Mouse (Mus musculus) thymus, postnatal 4 days (tissue): Measurements from ENCODE around the gene Tpd52l2.

Experiments used
- DNase-seq: peaks from one replicate; pipeline ENCODE4 v3.0.0; 2021

The Tpd52l2 gene

GRCm38 (mm10) chr2:181541761-181542380, 44.9 kb downstream of the Tpd52l2 start:
- DNase-seq = no peak

DNA sequence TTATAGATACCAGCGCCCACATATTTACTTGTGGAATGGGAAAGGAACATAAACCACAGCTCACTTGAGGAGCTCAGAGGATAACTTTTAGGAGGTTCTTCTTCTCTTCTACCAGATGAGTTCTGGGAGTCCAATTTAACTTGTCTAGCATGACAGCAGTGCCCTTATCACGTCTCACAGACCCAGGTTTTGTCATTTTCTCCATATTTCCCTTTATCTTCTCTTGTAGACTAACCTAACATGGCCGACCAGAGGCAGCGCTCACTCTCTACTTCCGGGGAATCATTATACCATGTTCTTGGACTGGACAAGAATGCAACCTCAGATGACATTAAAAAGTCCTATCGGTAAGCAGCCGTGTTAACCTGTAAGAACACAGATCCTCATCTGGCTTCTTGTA, 49.2 kb downstream of the Tpd52l2 start:
- DNase-seq = no peak

GRCm38 (mm10) chr2:181548227-181548626, 51.3 kb downstream of the Tpd52l2 start:
- DNase-seq = no peak

- no peak for DNase-seq
Measured at GRCm38 (mm10) chr2:181548682-181549081, 51.7 kb downstream of the Tpd52l2 start.

GRCm38 (mm10) chr2:181550233-181550632, 53.3 kb downstream of the Tpd52l2 start:
- DNase-seq = no peak

DNA sequence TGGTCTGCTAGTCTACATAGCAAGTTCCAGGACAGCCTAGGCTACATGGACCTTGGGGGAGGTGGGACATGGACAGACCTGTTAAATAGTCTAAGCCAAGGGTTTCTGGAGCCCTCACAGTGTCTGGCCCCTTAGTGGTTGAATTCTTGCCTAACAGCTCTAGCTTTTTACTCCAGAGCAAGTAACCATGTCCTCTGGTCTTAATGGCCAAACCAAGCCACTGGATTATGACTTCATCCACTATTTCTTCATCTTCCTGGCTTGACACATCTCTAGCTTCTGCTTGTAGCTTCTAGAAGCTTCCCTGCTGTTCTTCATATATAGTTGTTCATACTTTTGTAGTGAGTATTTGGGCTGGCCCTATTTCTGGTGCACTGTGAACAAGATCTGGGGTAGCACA, 56.8 kb downstream of the Tpd52l2 start:
- DNase-seq = no peak

DNA sequence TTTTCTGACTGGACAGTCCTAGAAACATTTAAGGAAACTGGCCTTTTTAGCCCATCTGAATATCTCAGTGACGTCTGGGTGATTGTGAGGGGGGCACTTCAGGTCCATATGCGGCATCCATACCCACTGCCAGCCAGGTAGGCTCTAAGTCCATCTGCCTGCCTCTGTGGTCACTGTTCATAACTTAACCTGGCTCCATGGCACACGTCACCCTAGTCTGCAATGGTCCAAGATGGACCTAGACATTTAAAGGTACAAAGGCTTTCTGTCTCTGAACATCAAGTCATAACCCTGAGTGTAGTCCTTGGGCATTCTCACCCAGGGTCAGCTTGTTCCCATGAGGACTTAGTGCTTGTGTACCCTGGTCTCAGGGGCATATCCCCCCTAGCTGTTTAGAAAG, 70.4 kb downstream of the Tpd52l2 start:
- no peak for DNase-seq
